Comparison of ENCODE assay signal across 1 mouse cellular context in the genomic region with DNA sequence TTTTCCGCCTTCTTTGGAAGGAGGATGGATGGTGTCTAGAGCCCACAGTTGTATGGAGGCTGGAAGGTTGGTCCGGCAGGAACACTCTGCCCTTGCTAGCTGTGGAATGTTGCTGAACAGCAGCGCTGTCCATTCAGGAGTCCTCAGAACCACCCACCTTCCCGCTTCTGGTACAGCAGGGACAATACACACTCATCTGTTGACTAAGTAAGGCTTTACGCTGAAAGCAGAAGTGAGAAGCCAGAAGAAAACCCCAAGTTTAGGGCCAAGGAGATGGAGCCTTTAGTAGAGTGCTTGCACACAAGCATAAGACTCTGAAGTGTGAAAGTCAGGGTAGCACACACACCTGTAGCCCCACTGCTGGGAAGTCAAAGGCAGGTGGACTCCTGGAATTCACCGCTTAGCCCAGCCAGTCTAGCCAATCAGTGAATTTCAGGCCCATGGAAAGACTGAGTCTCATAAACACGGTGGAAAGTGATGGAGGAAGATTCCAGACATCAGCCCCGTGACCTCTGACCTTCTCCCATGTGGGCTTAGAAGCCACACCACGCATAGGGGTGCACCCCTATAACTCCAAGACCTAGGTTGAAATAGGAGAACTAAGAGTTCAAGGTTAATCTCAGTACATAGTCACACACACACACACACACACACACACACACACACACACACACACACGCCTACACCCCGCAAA.
TF ChIP-seq lines count a peak whose summit lies in the region.

No protein-coding gene starts in this region.

TF ChIP-seq in CH12.LX, 34 proteins besides CTCF, POLR2A, EP300 and RAD21 (continued from another document):
- TF ChIP-seq ZKSCAN1 (IDR thresholded peaks at IDR 0.05; ENCODE audit: borderline replicate concordance, low read depth, low read length) (no peak), RCOR1 (conservative IDR thresholded peaks at IDR 0.05; ENCODE audit: low read depth, low read length) (peak; percentile 91), NRF1 (IDR thresholded peaks at IDR 0.05; ENCODE audit: low read depth, low read length) (0 out of 2 replicates have a peak, but pooled peaks have one; percentile 22), GABPA (IDR thresholded peaks at IDR 0.05; ENCODE audit: insufficient replicate concordance, low read depth, low read length) (no peak), PAX5 (IDR thresholded peaks at IDR 0.05; ENCODE audit: low read length) (no peak), MYC (IDR thresholded peaks at IDR 0.05; ENCODE audit: low read depth, low read length) (peak; percentile 76), USF1 (IDR thresholded peaks at IDR 0.05; ENCODE audit: low read depth, low read length) (no peak), USF2 (conservative IDR thresholded peaks at IDR 0.05; ENCODE audit: low read depth, low read length) (no peak), ELF1 (IDR thresholded peaks at IDR 0.05; ENCODE audit: low read depth, low read length) (peak; percentile 16; the same call in 1 of the 2 replicates), CHD1 (IDR thresholded peaks at IDR 0.05; ENCODE audit: low read depth, low read length) (0 out of 2 replicates have a peak, but pooled peaks have one; percentile 68), TCF12 (IDR thresholded peaks at IDR 0.05; ENCODE audit: low read depth, low read length) (peak; percentile 93), ETS1 (conservative IDR thresholded peaks at IDR 0.05; ENCODE audit: low read depth, low read length) (peak; percentile 80), TBP (conservative IDR thresholded peaks at IDR 0.05; ENCODE audit: low read depth, low read length) (peak; percentile 60; the same call in 1 of the 2 replicates), MXI1 (IDR thresholded peaks at IDR 0.05; ENCODE audit: low read depth, low read length) (peak; percentile 51; the same call in 1 of the 2 replicates), IRF4 (IDR thresholded peaks at IDR 0.05; ENCODE audit: low read depth, low read length) (peak; percentile 98), ZNF384 (IDR thresholded peaks at IDR 0.05; ENCODE audit: low read depth, low read length) (peak; percentile 46), MAX (IDR thresholded peaks at IDR 0.05; ENCODE audit: low read length) (peak; percentile 73; the same call in 1 of the 2 replicates), CHD2 (IDR thresholded peaks at IDR 0.05; ENCODE audit: low read length) (peak; percentile 59; the same call in 1 of the 2 replicates), MEF2A (IDR thresholded peaks at IDR 0.05; ENCODE audit: borderline replicate concordance, low read depth, low read length) (peak; percentile 89), HCFC1 (IDR thresholded peaks at IDR 0.05; ENCODE audit: low read depth, low read length) (peak; percentile 27; the same call in 1 of the 2 replicates), E2F4 (IDR thresholded peaks at IDR 0.05; ENCODE audit: insufficient replicate concordance, low read depth, low read length) (peak; percentile 57; the same call in 1 of the 2 replicates), SIN3A (IDR thresholded peaks at IDR 0.05; ENCODE audit: low read length) (peak; percentile 88), JUN (IDR thresholded peaks at IDR 0.05; ENCODE audit: insufficient read depth, low read depth, low read length) (no peak; the same call in none of the 2 replicates), MAZ (IDR thresholded peaks at IDR 0.05; ENCODE audit: low read depth, low read length) (peak; percentile 46; the same call in 1 of the 2 replicates), KAT2A (IDR thresholded peaks at IDR 0.05; ENCODE audit: insufficient replicate concordance, low read length) (no peak), JUND (conservative IDR thresholded peaks at IDR 0.05; ENCODE audit: low read depth, low read length) (no peak; the same call in 1 of the 2 replicates), SMC3 (IDR thresholded peaks at IDR 0.05; ENCODE audit: low read depth, low read length) (peak; percentile 5), NELFE (IDR thresholded peaks at IDR 0.05; ENCODE audit: low read depth, low read length) (no peak)
